Mouse (Mus musculus): ENCODE data around the gene Cysltr2. TPM values are rescaled to one million over a fixed set of nuclear protein-coding genes. Genes with fewer than 3 reads are reported as not detected.

Gene Cysltr2
- 2.7 TPM for polyA plus RNA-seq (2014; fragmentation: Illumina TruSeq; extraction: RNeasy Lipid Tissue Mini Kit (QIAGEN cat#74804); ENCODE audit: insufficient read depth, low read depth, low replicate concordance)

GRCm38 (mm10) chr14:73048937-73049336 lies at the start of gene Cysltr2:
Gene Cysltr2 (minus strand): TSS chr14:73049114.

Other genes with a start within 250 kb of the Cysltr2 start
- gene Rcbtb2, start 73.9 kb upstream of the Cysltr2 start, polyA plus RNA-seq (2014; fragmentation: Illumina TruSeq; extraction: RNeasy Lipid Tissue Mini Kit (QIAGEN cat#74804); ENCODE audit: insufficient read depth, low read depth, low replicate concordance), result 29.5 TPM
- gene Lpar6, start 188.8 kb upstream of the Cysltr2 start, polyA plus RNA-seq (2014; fragmentation: Illumina TruSeq; extraction: RNeasy Lipid Tissue Mini Kit (QIAGEN cat#74804); ENCODE audit: insufficient read depth, low read depth, low replicate concordance), result 3.9 TPM

All from lung, adult 10 weeks (tissue).